Mouse (Mus musculus): Measurements from ENCODE around the gene Ugt1a2. TPM values are rescaled to one million over a fixed set of nuclear protein-coding genes. Genes with fewer than 3 reads are reported as not detected.

Ugt1a2 gene
- total and polyA plus RNA-seq, 3 experiments, result 0.05 TPM; not detected in 2

DNA sequence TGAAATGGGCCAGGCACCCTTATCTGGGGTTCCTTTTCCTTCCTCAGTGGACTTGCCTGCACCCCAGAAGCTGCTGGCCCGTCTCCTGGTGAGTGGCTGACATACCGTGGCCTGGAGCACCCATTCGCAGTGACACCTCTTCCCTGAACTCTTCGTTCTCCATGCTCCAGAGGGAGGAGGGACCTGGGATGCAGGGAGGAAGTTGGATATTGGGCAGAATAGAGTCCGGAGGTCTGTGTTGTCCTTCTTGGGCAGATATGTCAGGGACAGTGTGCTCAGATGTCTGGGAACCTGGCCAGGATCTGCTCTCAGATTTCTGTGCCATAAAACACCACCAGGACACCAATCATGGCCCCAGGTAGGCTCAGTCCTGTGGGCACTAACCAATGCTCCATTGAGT, 39.7 kb downstream of the Ugt1a2 start:
- Histone ChIP-seq H3K4me1 (ENCODE audit: insufficient read depth, low read depth, low read length) (no peaks in the 10 kb centered on the region), H3K27me3 (ENCODE audit: insufficient read depth, low read length) (peaks cover 8% of the 10 kb centered on the region; the same call in 1 of the 2 replicates), H3K4me3 (ENCODE audit: low read depth, low read length) (no peak overlapping the region), H3K9me3 (replicated peaks) (peaks cover 5% of the 10 kb centered on the region; the same call in 1 of the 2 replicates), H3K36me3 (replicated peaks) (no peaks in the 10 kb centered on the region)
- ATAC-seq (ENCODE audit: extremely low read depth, insufficient number of reproducible peaks, low FRiP score, poor library complexity, severe bottlenecking), result no peak
- TF ChIP-seq GATA2 (IDR thresholded peaks at IDR 0.05; ENCODE audit: borderline replicate concordance, low read depth, low read length) (no peak), TAL1 (conservative IDR thresholded peaks at IDR 0.05; ENCODE audit: low read depth, low read length) (no peak), GATA1 (IDR thresholded peaks at IDR 0.05; ENCODE audit: borderline replicate concordance, low read length) (no peak), POLR2AphosphoS5 (IDR thresholded peaks at IDR 0.05; ENCODE audit: insufficient replicate concordance, low read depth, low read length) (no peak), CTCF (IDR thresholded peaks at IDR 0.05; ENCODE audit: low read depth, low read length) (no peak)
- DNase-seq (ENCODE audit: low spot score), result no peak

DNA sequence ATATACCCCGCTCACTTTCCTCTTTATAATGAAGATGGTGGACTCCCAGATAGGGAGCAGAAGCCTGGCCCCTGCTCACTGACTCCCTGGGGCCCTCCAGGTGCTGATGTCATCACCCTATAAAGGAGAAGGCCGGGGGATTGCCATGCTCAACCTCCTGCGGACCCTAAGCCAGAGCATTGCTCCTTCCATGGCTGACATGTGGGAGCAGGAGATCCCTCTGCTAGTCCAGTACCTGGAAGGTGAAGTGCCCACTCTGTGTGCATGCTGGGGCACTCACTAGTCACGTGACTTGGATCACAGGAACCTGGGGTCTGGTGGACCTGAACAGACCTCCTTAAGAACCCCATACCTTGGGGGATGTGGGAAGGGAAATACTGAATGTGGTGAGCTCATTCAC, 40.2 kb downstream of the Ugt1a2 start:
- no peak for ATAC-seq (ENCODE audit: extremely low read depth, insufficient number of reproducible peaks, low FRiP score, poor library complexity, severe bottlenecking)
- H3K4me3 ChIP-seq (ENCODE audit: low read depth, low read length), result no peak overlapping the region
- peaks cover 5% of the 10 kb centered on the region; the same call in 1 of the 2 replicates for H3K9me3 ChIP-seq (replicated peaks)
- no peak for TF ChIP-seq CTCF (IDR thresholded peaks at IDR 0.05; ENCODE audit: low read depth, low read length)
- no peak for TF ChIP-seq POLR2AphosphoS5 (IDR thresholded peaks at IDR 0.05; ENCODE audit: insufficient replicate concordance, low read depth, low read length)
- no peak for TF ChIP-seq GATA1 (IDR thresholded peaks at IDR 0.05; ENCODE audit: borderline replicate concordance, low read length)
- no peak for TF ChIP-seq GATA2 (IDR thresholded peaks at IDR 0.05; ENCODE audit: borderline replicate concordance, low read depth, low read length)
- no peak for TF ChIP-seq TAL1 (conservative IDR thresholded peaks at IDR 0.05; ENCODE audit: low read depth, low read length)
- no peaks in the 10 kb centered on the region for H3K36me3 ChIP-seq (replicated peaks)
- H3K27me3 ChIP-seq (ENCODE audit: insufficient read depth, low read length), result peaks cover 6% of the 10 kb centered on the region
- no peaks in the 10 kb centered on the region for H3K4me1 ChIP-seq (ENCODE audit: insufficient read depth, low read depth, low read length)
- no peak for DNase-seq (ENCODE audit: low spot score)

DNA sequence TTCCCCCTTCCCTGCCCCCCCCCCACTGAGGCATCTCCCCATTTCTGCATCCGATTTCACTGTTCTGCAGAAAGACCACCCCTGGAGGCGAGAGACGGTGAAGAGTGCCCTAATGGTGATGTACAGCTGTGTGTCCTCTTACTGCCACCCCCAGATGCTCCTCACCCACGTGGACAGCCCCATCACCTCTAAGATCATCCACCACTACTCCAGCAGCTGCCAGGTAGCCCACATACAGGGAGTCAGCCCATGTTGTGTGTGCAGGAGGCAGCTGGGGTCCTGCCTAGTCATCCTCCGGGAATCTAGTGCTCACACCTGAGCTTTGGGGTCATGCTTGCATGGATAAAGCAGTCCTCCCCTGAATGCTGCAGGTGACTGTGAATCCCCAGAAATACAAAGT, 43.5 kb downstream of the Ugt1a2 start:
- Histone ChIP-seq H3K27me3 (ENCODE audit: insufficient read depth, low read length) (peaks cover 9% of the 10 kb centered on the region), H3K4me3 (ENCODE audit: low read depth, low read length) (no peak overlapping the region), H3K36me3 (replicated peaks) (no peaks in the 10 kb centered on the region), H3K9me3 (replicated peaks) (peaks cover 2% of the 10 kb centered on the region; the same call in 1 of the 2 replicates), H3K4me1 (ENCODE audit: insufficient read depth, low read depth, low read length) (no peaks in the 10 kb centered on the region)
- TF ChIP-seq CTCF (IDR thresholded peaks at IDR 0.05; ENCODE audit: low read depth, low read length) (no peak), GATA2 (IDR thresholded peaks at IDR 0.05; ENCODE audit: borderline replicate concordance, low read depth, low read length) (no peak)
- ATAC-seq (ENCODE audit: extremely low read depth, insufficient number of reproducible peaks, low FRiP score, poor library complexity, severe bottlenecking) (no peak), DNase-seq (ENCODE audit: low spot score) (no peak)

DNA sequence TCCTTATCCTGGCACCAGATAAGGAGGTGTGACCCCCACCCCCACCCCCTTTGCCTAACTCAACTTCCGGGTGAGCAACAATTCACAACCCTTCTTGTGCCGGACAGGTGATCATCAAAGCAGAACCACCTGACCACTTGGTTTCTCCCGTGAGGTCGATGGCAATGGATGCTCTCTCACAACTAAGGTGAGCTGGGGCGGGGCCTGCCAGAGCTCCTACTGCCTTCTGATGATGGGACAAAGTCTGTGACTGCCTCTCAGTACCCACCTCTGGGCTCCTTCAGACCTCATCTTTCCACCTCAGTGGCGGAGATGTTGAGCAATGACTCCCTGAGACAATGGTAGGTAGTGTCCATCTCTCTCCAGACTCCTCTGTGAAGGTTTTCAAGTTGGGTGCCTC, 45.5 kb downstream of the Ugt1a2 start:
- peaks cover 17% of the 10 kb centered on the region for H3K27me3 ChIP-seq (ENCODE audit: insufficient read depth, low read length)
- no peaks in the 10 kb centered on the region for H3K4me1 ChIP-seq (ENCODE audit: insufficient read depth, low read depth, low read length)
- peaks cover 2% of the 10 kb centered on the region; the same call in 1 of the 2 replicates for H3K9me3 ChIP-seq (replicated peaks)
- ATAC-seq (ENCODE audit: extremely low read depth, insufficient number of reproducible peaks, low FRiP score, poor library complexity, severe bottlenecking) (no peak), DNase-seq (ENCODE audit: low spot score) (no peak)
- no peak for TF ChIP-seq POLR2AphosphoS5 (IDR thresholded peaks at IDR 0.05; ENCODE audit: insufficient replicate concordance, low read depth, low read length)
- no peak for TF ChIP-seq GATA2 (IDR thresholded peaks at IDR 0.05; ENCODE audit: borderline replicate concordance, low read depth, low read length)
- TF ChIP-seq CTCF (IDR thresholded peaks at IDR 0.05; ENCODE audit: low read depth, low read length), result no peak
- no peak for TF ChIP-seq TAL1 (conservative IDR thresholded peaks at IDR 0.05; ENCODE audit: low read depth, low read length)
- no peak for TF ChIP-seq GATA1 (IDR thresholded peaks at IDR 0.05; ENCODE audit: borderline replicate concordance, low read length)
- H3K36me3 ChIP-seq (replicated peaks), result no peaks in the 10 kb centered on the region
- H3K4me3 ChIP-seq (ENCODE audit: low read depth, low read length), result no peak overlapping the region

DNA sequence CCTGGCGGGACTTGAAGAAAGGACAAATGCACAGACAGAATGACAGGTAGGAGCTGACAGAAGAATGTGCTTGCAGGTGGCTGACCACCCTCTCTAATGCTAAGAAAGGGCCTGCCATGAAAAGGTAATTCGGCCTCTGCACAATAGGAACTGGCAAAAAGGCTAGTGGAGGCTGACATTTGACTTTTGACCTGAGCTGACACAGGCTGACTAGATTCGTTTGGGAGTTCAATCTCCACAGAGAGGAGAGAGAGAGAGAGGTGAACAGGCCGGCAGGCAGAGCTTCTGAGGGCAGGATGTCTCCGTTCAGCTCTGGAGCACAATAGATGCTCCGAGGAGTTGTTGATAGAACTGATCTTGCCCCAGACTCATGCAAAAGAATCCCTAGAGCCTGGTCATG, 46.0 kb downstream of the Ugt1a2 start:
- H3K36me3 ChIP-seq (replicated peaks), result no peaks in the 10 kb centered on the region
- no peak for ATAC-seq (ENCODE audit: extremely low read depth, insufficient number of reproducible peaks, low FRiP score, poor library complexity, severe bottlenecking)
- no peaks in the 10 kb centered on the region for H3K4me1 ChIP-seq (ENCODE audit: insufficient read depth, low read depth, low read length)
- no peak for TF ChIP-seq GATA1 (IDR thresholded peaks at IDR 0.05; ENCODE audit: borderline replicate concordance, low read length)
- TF ChIP-seq TAL1 (conservative IDR thresholded peaks at IDR 0.05; ENCODE audit: low read depth, low read length), result no peak
- TF ChIP-seq POLR2AphosphoS5 (IDR thresholded peaks at IDR 0.05; ENCODE audit: insufficient replicate concordance, low read depth, low read length), result no peak
- no peak for TF ChIP-seq GATA2 (IDR thresholded peaks at IDR 0.05; ENCODE audit: borderline replicate concordance, low read depth, low read length)
- TF ChIP-seq CTCF (IDR thresholded peaks at IDR 0.05; ENCODE audit: low read depth, low read length), result no peak
- no peak for DNase-seq (ENCODE audit: low spot score)
- peaks cover 2% of the 10 kb centered on the region; the same call in 1 of the 2 replicates for H3K9me3 ChIP-seq (replicated peaks)
- no peak overlapping the region for H3K4me3 ChIP-seq (ENCODE audit: low read depth, low read length)
- peaks cover 22% of the 10 kb centered on the region for H3K27me3 ChIP-seq (ENCODE audit: insufficient read depth, low read length)

DNA sequence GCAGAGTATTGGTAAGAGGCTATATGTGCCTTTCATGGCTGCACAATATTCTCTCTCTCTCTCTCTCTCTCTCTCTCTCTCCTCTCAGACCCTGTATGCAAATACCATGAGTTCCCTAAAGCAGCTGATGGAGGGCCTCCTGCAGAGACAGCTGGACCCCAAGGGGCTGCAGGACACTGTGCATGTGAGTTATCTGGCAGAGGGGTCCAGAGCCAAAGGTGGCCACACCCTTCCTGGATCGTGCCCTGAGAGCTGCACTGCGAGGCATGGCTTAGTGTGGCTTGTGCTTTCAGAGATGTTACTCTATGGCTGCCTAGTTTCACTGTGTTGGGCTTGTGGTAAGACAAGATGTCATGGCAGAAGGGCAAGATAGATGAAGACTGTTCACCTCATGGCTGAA, 47.3 kb downstream of the Ugt1a2 start:
- TF ChIP-seq POLR2AphosphoS5 (IDR thresholded peaks at IDR 0.05; ENCODE audit: insufficient replicate concordance, low read depth, low read length) (no peak), GATA2 (IDR thresholded peaks at IDR 0.05; ENCODE audit: borderline replicate concordance, low read depth, low read length) (no peak), TAL1 (conservative IDR thresholded peaks at IDR 0.05; ENCODE audit: low read depth, low read length) (no peak), GATA1 (IDR thresholded peaks at IDR 0.05; ENCODE audit: borderline replicate concordance, low read length) (no peak), CTCF (IDR thresholded peaks at IDR 0.05; ENCODE audit: low read depth, low read length) (no peak)
- no peak for ATAC-seq (ENCODE audit: extremely low read depth, insufficient number of reproducible peaks, low FRiP score, poor library complexity, severe bottlenecking)
- Histone ChIP-seq H3K9me3 (replicated peaks) (peaks cover 2% of the 10 kb centered on the region; the same call in 1 of the 2 replicates), H3K4me1 (ENCODE audit: insufficient read depth, low read depth, low read length) (no peaks in the 10 kb centered on the region), H3K36me3 (replicated peaks) (no peaks in the 10 kb centered on the region), H3K4me3 (ENCODE audit: low read depth, low read length) (no peak overlapping the region), H3K27me3 (ENCODE audit: insufficient read depth, low read length) (peaks cover 28% of the 10 kb centered on the region)
- no peak for DNase-seq (ENCODE audit: low spot score)

All from G1E (cell line).